Mouse (Mus musculus): ENCODE measurements around the gene Fam189a1. TPM values are rescaled to one million over a fixed set of nuclear protein-coding genes. Genes with fewer than 3 reads are reported as not detected.

Fam189a1 gene
- polyA plus RNA-seq, 1 experiment: 45.7 TPM

DNA sequence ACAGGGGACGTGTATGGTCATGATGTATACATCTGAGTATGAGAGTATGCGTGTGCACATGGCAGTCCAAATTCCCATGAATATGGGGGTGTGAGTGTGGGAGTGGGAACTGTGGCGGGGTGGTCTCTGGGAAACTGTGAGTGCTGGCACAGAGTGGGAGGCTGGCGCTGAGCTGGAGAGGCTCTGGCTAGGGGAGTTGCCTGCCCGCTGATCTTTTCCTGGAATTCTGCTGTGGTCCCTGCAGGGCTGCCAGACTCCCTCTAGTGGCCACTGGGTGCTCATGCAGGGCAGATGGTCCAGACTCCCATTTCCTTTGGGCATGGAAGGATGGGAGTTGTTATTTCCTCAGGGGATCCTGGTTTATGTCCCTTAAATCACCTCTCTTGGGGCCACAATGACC is 404.9 kb downstream of the Fam189a1 start:
- peak; percentile 55 to 81 for DNase-seq (ENCODE audit: extremely low spot score in 1 of 2, low spot score in 1 of 2)

GRCm38 (mm10) chr7:64743610-64744009 is 412.8 kb downstream of the Fam189a1 start:
- peak in 1 of 2 experiments; percentile 66 for DNase-seq (ENCODE audit: extremely low spot score in 1 of 2, low spot score in 1 of 2)

- DNase-seq (ENCODE audit: extremely low spot score in 1 of 2, low spot score in 1 of 2): peak; percentile 70 to 96
Measured at GRCm38 (mm10) chr7:64741333-64742307, 414.8 kb downstream of the Fam189a1 start.

- DNase-seq (ENCODE audit: extremely low spot score in 1 of 2, low spot score in 1 of 2): no peak
Measured at GRCm38 (mm10) chr7:64739131-64739530, 417.2 kb downstream of the Fam189a1 start.

- peak in 1 of 2 experiments; percentile 87 for DNase-seq (ENCODE audit: extremely low spot score in 1 of 2, low spot score in 1 of 2)
Measured at GRCm38 (mm10) chr7:64729785-64730184, 426.6 kb downstream of the Fam189a1 start.

- DNase-seq (ENCODE audit: extremely low spot score in 1 of 2, low spot score in 1 of 2): no peak
Measured at GRCm38 (mm10) chr7:64728816-64729215, 427.6 kb downstream of the Fam189a1 start.

DNA sequence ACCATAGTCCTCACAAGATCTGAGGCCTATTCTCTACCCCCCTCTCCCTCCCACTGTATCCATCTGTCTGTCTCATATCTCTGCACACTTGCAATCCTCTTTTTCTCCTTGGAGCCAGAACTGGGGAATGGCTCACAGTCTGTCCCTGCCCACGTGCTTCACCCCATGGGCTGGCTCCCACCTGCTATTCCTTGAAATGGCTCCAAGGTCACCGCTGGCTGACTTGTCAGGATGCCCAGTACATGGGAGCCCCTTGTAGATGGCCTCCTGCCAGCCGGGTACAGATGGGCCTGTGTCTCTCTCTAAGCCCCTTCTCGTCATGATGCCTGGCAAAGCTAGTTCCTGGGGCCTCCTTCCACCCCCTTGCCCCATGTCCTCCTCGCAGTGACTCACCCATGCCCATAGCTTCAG is 428.2 kb downstream of the Fam189a1 start:
- DNase-seq (ENCODE audit: extremely low spot score in 1 of 2, low spot score in 1 of 2): peak in 1 of 2 experiments; percentile 65

GRCm38 (mm10) chr7:64725967-64726695 is 430.2 kb downstream of the Fam189a1 start:
- DNase-seq (ENCODE audit: extremely low spot score in 1 of 2, low spot score in 1 of 2): peak in 1 of 2 experiments; percentile 51

DNA sequence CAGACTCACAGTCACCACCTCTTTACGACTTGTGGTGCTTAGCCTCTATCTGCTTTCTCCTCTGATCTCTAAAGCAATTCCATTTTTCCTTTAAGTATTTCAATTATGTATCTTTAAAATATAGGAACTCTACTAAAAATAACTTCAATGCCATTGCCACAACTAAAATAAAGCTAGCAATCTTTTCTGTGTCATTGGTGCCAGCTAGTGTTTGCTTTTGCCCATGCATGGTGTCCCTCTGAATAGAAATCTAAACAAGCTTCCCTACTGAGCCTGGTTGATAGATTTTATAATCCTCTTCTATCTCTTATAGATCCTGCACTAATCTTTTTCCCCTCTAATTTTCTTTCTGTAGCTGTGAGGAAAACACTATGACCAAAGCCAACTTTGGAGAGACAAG is 432.0 kb downstream of the Fam189a1 start:
- DNase-seq (ENCODE audit: extremely low spot score in 1 of 2, low spot score in 1 of 2): no peak

DNA sequence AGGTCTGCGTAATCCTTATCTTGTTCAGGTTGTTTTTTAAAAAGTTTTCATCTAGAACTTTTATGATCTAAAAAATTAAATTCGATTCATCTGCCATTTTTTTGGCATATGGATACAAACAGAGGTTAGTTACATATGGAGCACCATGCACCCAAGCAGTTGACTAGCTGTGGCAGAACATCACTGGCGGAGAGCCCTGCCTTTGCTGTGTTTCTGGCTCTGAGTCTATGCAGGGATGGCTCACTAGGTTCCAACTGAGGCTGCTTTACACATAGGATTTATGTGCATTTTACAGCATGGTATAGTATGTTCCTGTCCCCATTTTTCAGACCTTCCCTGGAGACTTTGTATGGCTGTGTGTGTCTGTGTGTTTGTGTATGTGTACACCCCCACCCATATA is 433.1 kb downstream of the Fam189a1 start:
- DNase-seq (ENCODE audit: extremely low spot score in 1 of 2, low spot score in 1 of 2): peak in 1 of 2 experiments; percentile 22

- no peak for DNase-seq (ENCODE audit: extremely low spot score in 1 of 2, low spot score in 1 of 2)
Measured at GRCm38 (mm10) chr7:64716286-64716685, 440.1 kb downstream of the Fam189a1 start.

DNA sequence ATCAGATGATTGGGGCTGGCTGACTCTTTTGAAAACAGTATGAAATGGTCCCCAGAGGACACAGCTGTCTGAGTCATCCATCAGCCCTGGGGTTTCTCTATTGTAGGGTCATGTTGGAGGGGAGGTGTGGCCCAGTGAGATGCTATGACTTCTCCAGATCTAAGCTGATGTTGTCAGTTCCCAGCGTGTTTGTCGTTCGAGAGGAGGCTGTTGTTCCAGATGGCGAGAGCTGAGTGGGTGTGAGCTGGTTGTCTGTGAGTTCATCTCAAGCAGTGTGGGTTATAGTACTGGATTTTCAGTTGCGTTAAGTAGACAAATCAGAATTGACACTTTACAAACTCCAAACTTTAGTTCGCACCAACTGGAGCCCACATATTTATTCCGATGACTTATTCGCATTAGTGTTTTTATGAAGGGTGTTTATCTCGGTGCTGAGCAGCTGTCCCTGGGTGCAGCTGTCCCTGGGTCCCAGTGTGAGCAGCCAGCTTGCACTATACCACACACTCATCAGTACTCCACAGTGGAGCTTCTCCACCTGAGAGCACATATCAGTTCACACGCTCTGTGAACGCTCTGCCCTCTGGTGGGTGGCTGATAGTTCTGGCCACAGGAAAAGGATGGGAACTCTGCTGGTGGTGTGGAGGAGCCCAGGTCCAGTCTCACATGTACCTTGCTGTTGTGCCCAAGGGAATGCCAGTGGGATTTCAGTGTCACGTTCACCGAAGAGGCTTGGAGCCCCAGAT is 446.7 kb downstream of the Fam189a1 start:
- DNase-seq (ENCODE audit: extremely low spot score in 1 of 2, low spot score in 1 of 2): peak; percentile 66 to 78

DNA sequence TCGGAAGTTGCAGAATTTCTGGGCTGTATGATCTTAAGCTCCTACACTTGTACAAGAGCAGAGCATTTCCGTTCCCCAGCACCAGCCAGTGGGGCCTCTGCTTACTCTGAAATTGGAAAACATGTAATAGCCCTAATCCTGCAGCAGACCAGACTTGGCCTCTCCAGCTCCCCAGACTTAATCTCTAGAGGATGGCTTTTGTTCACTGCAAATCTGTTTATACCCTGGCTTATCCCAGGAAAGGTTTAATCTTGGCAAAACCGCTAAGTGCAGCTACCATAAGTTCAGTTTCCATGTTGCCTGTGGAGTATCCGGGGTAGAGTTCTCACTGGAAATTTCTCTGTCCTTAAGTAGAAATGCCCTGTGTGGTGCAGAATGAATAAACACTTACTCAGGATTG is 448.2 kb downstream of the Fam189a1 start:
- no peak for DNase-seq (ENCODE audit: extremely low spot score in 1 of 2, low spot score in 1 of 2)

All from frontal cortex, adult 2 months (tissue).